Mouse (Mus musculus): Measurements from ENCODE around the gene Ank2. TPM values are rescaled to one million over a fixed set of nuclear protein-coding genes. Genes with fewer than 3 reads are reported as not detected.

The Ank2 gene
- polyA plus RNA-seq, 1 experiment from 2014 or later, result 4.9 TPM

DNA sequence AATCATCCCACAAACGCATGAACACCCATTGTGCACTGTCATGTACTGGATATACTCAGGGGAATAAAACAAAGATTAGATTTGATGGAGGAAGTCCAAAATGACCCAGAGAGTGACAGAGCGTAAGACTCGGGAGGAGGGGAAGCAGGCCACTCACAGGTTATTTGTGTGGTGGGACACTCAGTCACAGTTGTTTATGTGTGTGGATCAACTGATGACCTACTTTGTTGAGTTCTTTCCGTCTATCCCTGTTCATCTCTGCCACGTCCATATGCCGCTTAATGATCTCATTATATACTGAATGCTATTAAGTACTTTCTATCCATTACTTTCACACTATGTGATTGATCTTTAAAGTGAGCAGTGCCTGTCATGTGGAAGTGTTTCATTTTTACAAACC is 187.6 kb downstream of the Ank2 start:
- DNase-seq (no peak), ATAC-seq (ENCODE audit: low read depth) (no peak)
- no peak overlapping the region for H3K4me2 ChIP-seq
- 77% methylated on average over 6 of the region's 6 CpGs for WGBS (ENCODE audit: insufficient replicate concordance)
- H3K27ac ChIP-seq, result no peak overlapping the region
- H3K4me3 ChIP-seq (replicated peaks), result no peak overlapping the region
- H3K27me3 ChIP-seq, result no peaks in the 10 kb centered on the region
- H3K36me3 ChIP-seq, result no peaks in the 10 kb centered on the region
- H3K9me3 ChIP-seq (replicated peaks), result no peaks in the 10 kb centered on the region
- H3K9ac ChIP-seq, result no peak overlapping the region
- H3K4me1 ChIP-seq (replicated peaks), result no peaks in the 10 kb centered on the region

DNA sequence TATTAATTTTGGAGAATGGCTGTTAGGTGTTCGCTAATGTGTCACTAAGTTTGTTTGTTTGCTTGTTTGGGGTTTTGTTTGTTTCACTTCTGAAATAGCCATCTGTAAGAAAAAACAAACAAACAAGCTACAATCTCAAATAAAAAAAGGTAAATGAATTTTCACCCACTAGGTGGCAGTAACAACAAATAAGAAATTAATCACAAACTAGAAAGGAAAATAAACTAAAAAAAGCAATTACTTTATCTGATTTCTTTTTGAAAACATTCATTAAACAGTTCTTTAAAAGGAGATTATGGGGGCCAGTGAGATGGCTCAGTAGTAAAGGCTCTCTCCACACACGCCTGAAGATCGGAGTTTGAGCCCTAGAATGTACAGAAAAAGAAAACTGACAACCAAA is 189.1 kb downstream of the Ank2 start:
- no peak overlapping the region for H3K27ac ChIP-seq
- no peaks in the 10 kb centered on the region for H3K4me1 ChIP-seq (replicated peaks)
- no peak overlapping the region for H3K9ac ChIP-seq
- no peaks in the 10 kb centered on the region for H3K9me3 ChIP-seq (replicated peaks)
- no peaks in the 10 kb centered on the region for H3K27me3 ChIP-seq
- H3K36me3 ChIP-seq, result no peaks in the 10 kb centered on the region
- no peak for DNase-seq
- 50% methylated on average over 3 of the region's 3 CpGs for WGBS (ENCODE audit: insufficient replicate concordance)
- no peak overlapping the region for H3K4me2 ChIP-seq
- no peak overlapping the region for H3K4me3 ChIP-seq (replicated peaks)
- no peak for ATAC-seq (ENCODE audit: low read depth)

DNA sequence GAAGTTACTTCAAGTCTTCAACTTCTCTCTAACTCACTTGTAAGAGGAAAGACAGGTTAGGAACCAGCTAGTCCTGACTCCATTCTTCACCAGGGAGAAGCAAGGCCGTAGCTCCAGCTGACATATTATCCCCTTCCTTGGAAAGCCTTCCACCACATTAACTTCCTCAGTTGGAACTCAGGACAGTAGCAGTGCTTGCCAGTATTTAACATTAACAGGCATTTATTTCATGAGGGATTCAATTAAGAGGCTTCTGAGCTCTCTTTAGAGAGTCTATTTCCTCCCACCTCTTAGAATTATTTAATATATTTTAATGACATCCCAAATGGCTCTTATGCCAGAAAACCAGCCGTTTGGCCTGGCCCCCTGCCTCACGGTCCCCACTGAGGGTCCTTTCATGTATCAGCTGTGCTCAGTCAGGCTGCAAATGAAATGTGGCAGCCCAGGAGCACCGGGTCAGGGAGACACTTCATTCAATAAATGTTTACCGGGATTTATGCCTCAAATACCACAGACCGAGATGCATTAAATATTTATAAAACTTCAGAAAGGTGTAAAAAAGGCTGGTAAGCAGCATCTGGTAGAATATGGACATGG is 195.1 kb downstream of the Ank2 start:
- 66% methylated on average over 6 of the region's 6 CpGs for WGBS (ENCODE audit: insufficient replicate concordance)
- Histone ChIP-seq H3K4me3 (replicated peaks) (no peak overlapping the region), H3K4me2 (no peak overlapping the region), H3K9ac (no peak overlapping the region), H3K9me3 (replicated peaks) (no peaks in the 10 kb centered on the region), H3K27ac (no peak overlapping the region), H3K4me1 (replicated peaks) (no peaks in the 10 kb centered on the region), H3K36me3 (no peaks in the 10 kb centered on the region), H3K27me3 (no peaks in the 10 kb centered on the region)
- no peak for ATAC-seq (ENCODE audit: low read depth)
- DNase-seq, result no peak

GRCm38 (mm10) chr3:127303041-127303440 is 196.1 kb downstream of the Ank2 start:
- Histone ChIP-seq H3K9ac (no peak overlapping the region), H3K9me3 (replicated peaks) (no peaks in the 10 kb centered on the region), H3K4me1 (replicated peaks) (no peaks in the 10 kb centered on the region), H3K4me2 (no peak overlapping the region), H3K4me3 (replicated peaks) (no peak overlapping the region), H3K27me3 (no peaks in the 10 kb centered on the region), H3K27ac (no peak overlapping the region), H3K36me3 (no peaks in the 10 kb centered on the region)
- WGBS (ENCODE audit: insufficient replicate concordance), result 64% methylated on average over 4 of the region's 4 CpGs
- DNase-seq (no peak), ATAC-seq (ENCODE audit: low read depth) (no peak)

DNA sequence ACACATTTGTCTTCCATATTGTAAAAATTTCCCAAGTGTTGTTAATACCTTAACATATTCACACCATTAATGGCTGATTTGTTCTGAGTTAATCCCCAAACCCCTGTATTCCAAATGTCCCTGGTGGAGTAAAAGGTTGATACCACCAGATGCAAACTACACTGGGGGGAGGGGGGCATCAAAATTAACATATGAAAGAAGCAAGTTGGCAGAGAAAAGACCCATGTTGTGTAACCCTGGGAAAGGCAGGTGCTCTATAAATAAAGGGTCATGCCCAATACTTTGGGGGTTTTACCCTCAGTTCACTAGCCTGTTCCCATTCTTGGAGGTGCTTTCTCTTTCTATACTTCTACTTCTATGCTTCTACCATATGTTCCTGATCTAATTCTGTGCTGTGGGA is 198.4 kb downstream of the Ank2 start:
- Histone ChIP-seq H3K4me2 (no peak overlapping the region), H3K27ac (no peak overlapping the region), H3K36me3 (no peaks in the 10 kb centered on the region), H3K4me3 (replicated peaks) (no peak overlapping the region), H3K9me3 (replicated peaks) (no peaks in the 10 kb centered on the region), H3K9ac (no peak overlapping the region), H3K4me1 (replicated peaks) (no peaks in the 10 kb centered on the region), H3K27me3 (no peaks in the 10 kb centered on the region)
- ATAC-seq (ENCODE audit: low read depth), result no peak
- no peak for DNase-seq

GRCm38 (mm10) chr3:127295921-127296320 is 203.2 kb downstream of the Ank2 start:
- Histone ChIP-seq H3K36me3 (no peaks in the 10 kb centered on the region), H3K9ac (no peak overlapping the region), H3K9me3 (replicated peaks) (no peaks in the 10 kb centered on the region), H3K27me3 (no peaks in the 10 kb centered on the region), H3K4me3 (replicated peaks) (no peak overlapping the region), H3K27ac (no peak overlapping the region), H3K4me2 (no peak overlapping the region), H3K4me1 (replicated peaks) (no peaks in the 10 kb centered on the region)
- 61% methylated on average over 6 of the region's 6 CpGs for WGBS (ENCODE audit: insufficient replicate concordance)
- DNase-seq (no peak), ATAC-seq (ENCODE audit: low read depth) (no peak)

- 53% methylated on average over 9 of the region's 9 CpGs for WGBS (ENCODE audit: insufficient replicate concordance)
- DNase-seq, result no peak
- Histone ChIP-seq H3K4me2 (no peak overlapping the region), H3K27me3 (no peaks in the 10 kb centered on the region), H3K36me3 (no peaks in the 10 kb centered on the region), H3K9me3 (replicated peaks) (no peaks in the 10 kb centered on the region), H3K9ac (no peak overlapping the region), H3K4me3 (replicated peaks) (no peak overlapping the region), H3K4me1 (replicated peaks) (no peaks in the 10 kb centered on the region), H3K27ac (no peak overlapping the region)
- ATAC-seq (ENCODE audit: low read depth), result no peak
Observed at GRCm38 (mm10) chr3:127294610-127295349, 204.4 kb downstream of the Ank2 start.

DNA sequence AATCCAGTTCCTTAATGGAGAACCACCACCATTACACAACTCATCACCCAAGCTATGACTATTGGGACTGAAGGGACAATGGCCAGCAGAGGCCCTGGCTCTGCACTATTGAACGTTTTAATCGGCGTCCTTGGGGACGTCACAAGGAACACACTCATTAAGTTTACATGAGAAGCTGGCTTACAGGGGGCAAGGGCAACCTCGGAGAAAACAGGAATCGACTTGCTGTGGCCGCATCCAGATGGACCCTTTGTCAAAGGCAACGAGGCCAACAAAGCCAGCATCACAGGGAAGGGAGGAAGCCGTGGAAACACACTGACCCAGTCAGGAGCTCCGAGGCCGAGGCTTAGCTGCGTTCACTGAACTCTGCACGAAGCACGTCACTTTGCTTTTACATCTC is 205.1 kb downstream of the Ank2 start:
- H3K9ac ChIP-seq, result no peak overlapping the region
- H3K4me3 ChIP-seq (replicated peaks), result no peak overlapping the region
- H3K27me3 ChIP-seq, result no peaks in the 10 kb centered on the region
- H3K4me2 ChIP-seq, result no peak overlapping the region
- H3K9me3 ChIP-seq (replicated peaks), result no peaks in the 10 kb centered on the region
- H3K27ac ChIP-seq, result no peak overlapping the region
- 79% methylated on average over 14 of the region's 14 CpGs for WGBS (ENCODE audit: insufficient replicate concordance)
- DNase-seq (no peak), ATAC-seq (ENCODE audit: low read depth) (no peak)
- H3K4me1 ChIP-seq (replicated peaks), result no peaks in the 10 kb centered on the region
- no peaks in the 10 kb centered on the region for H3K36me3 ChIP-seq

DNA sequence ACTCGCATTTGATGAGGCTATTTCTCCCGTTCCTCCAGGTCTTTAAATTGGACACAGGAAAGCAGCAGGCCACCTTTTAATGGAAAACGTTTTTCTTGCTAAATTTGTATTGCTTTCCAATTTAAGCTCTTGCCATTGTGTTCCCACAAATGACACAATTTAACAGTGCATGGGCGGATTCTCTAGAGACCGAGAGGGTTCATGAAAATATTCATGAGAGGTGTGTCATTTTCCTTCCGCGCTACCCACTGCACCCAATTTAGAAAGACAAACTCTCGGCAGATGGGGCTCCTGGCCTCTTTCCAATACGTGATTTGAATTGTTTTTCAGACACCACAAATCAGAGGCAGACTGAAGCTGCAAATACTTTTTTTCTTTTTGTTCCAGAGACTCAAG is 205.7 kb downstream of the Ank2 start:
- DNase-seq (no peak), ATAC-seq (ENCODE audit: low read depth) (no peak)
- Histone ChIP-seq H3K4me3 (replicated peaks) (no peak overlapping the region), H3K4me1 (replicated peaks) (no peaks in the 10 kb centered on the region), H3K9ac (no peak overlapping the region), H3K4me2 (no peak overlapping the region), H3K27ac (no peak overlapping the region), H3K36me3 (no peaks in the 10 kb centered on the region), H3K27me3 (no peaks in the 10 kb centered on the region), H3K9me3 (replicated peaks) (no peaks in the 10 kb centered on the region)
- 74% methylated on average over 9 of the region's 9 CpGs for WGBS (ENCODE audit: insufficient replicate concordance)

DNA sequence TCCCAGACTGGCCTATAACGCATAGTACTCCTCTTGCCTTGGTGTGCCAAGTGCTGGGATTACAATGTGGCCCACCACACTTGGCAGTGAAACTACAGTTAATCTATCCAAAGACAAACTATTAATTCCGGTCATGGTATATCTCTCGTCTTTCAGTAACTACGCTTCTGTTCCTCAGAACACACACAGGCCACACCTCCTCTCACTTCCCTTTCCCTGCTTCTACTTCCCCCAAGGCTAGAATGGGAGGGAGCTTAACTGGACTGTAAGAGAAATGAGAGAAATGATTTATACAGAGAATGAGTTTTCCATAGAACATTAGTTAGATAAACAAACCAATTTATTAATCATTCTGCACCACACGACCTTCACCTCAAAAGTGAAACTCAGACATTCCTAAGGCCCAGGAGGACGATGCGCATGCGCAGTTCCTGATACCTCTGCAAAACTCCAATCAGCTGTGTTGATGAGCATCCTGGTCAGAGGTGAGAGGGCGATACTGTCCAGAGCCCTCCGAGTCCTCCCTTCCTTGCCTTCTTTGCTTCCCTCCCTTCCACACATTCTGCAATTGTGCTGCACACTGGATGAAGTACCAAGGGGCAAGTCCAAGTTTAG is 206.2 kb downstream of the Ank2 start:
- DNase-seq (no peak), ATAC-seq (ENCODE audit: low read depth) (no peak)
- Histone ChIP-seq H3K36me3 (no peaks in the 10 kb centered on the region), H3K4me3 (replicated peaks) (no peak overlapping the region), H3K27ac (no peak overlapping the region), H3K4me2 (no peak overlapping the region), H3K9ac (no peak overlapping the region), H3K4me1 (replicated peaks) (no peaks in the 10 kb centered on the region), H3K9me3 (replicated peaks) (no peaks in the 10 kb centered on the region), H3K27me3 (no peaks in the 10 kb centered on the region)
- WGBS (ENCODE audit: insufficient replicate concordance), result 70% methylated on average over 10 of the region's 10 CpGs

GRCm38 (mm10) chr3:127282277-127282676 is 216.9 kb downstream of the Ank2 start:
- ATAC-seq (ENCODE audit: low read depth), result no peak
- H3K4me3 ChIP-seq (replicated peaks), result no peak overlapping the region
- WGBS (ENCODE audit: insufficient replicate concordance), result 75% methylated on average over 5 of the region's 5 CpGs

DNA sequence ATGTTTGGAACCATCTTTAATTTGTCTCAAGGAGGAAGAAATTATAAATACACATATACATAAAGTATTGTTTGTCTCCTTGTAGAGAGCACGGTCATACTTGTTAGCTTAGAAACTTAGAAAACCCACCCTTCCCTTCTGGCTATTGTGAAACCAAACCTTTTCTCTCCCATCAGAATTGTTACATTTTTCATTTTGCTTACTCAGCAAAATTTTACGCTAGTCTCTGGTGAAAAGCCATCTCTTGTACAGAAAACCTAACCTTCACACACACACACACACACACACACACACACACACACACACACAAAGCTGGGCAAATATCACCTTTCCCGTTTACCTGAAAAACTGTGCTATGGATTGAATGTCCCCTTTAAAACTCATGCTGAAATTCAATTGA is 217.8 kb downstream of the Ank2 start:
- H3K27ac ChIP-seq, result no peak overlapping the region
- ATAC-seq (ENCODE audit: low read depth) (no peak), DNase-seq (no peak)
- no peak overlapping the region for H3K4me2 ChIP-seq
- H3K4me1 ChIP-seq (replicated peaks), result no peaks in the 10 kb centered on the region
- no peak overlapping the region for H3K9ac ChIP-seq
- H3K9me3 ChIP-seq (replicated peaks), result no peaks in the 10 kb centered on the region
- WGBS (ENCODE audit: insufficient replicate concordance), result 84% methylated on average over 3 of the region's 3 CpGs
- no peaks in the 10 kb centered on the region for H3K36me3 ChIP-seq
- H3K27me3 ChIP-seq, result no peaks in the 10 kb centered on the region
- no peak overlapping the region for H3K4me3 ChIP-seq (replicated peaks)

More at GRCm38 (mm10) chr3:127282277-127282676, 216.9 kb downstream of the Ank2 start:
- no peak for DNase-seq
- H3K27me3 ChIP-seq, result no peaks in the 10 kb centered on the region
- H3K4me1 ChIP-seq (replicated peaks), result no peaks in the 10 kb centered on the region
- no peak overlapping the region for H3K9ac ChIP-seq
- no peak overlapping the region for H3K27ac ChIP-seq
- H3K36me3 ChIP-seq, result no peaks in the 10 kb centered on the region
- H3K9me3 ChIP-seq (replicated peaks), result no peaks in the 10 kb centered on the region
- H3K4me2 ChIP-seq, result no peak overlapping the region

All from liver, embryonic 13.5 days (tissue).